Mouse (Mus musculus) gastrocnemius, postnatal 25 days (tissue): ENCODE measurements at regions not wholly inside any gene's neighbourhood (a gene's known extent, or its start where the extent isn't known, plus 50 kb on each side); places are given as distances from the start of the nearest gene placed in this dataset.
"Not testable (repeated sequence)": the region's sequence is repeated elsewhere in the genome, so short reads cannot be mapped to it uniquely, and the experiment has no call there.

Experiments
- DNase-seq: peaks from one replicate; pipeline ENCODE4 v3.0.0; 2022

GRCm38 (mm10) chr8:90046779-90047178, 301.4 kb downstream of the Tox3 start:
- no peak for DNase-seq

DNA sequence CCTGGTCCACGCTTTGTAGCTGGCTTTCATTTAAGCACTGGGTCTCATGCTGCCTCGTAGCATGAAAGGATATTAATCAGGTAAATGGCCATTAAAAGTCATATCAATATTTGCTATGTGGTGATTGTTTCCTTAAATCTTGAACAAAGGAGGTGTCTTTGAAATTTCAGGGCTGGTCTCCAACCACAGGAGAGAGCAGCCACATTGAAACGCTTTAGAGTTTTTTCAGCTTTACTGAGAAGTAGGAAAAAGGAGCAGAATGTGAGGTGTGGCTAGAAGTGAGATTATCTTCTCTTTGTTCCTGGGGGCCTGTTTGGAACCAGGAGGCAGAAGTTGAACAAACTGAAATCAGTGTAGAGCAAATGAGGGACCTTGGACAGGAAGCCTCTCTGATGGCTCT, 311.7 kb downstream of the Tox3 start:
- DNase-seq, result no peak

DNA sequence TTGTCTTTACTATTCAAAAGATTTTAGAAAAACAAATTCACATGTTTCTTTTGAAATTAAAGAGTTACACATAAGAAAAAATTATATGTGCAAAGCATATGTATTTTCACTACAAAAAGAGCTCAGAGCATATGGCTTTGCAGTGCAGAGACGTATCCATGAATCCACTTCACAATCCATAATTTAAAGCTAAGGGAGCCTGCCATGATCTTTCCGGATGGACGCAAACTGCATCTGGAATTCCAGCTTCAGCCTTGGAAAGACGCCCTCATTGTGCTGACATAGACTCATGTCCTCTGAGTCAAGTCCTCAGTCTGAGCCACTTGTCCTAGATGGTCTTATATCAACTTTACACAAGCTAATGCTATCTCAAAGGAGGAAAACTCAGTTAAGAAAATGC, 315.6 kb downstream of the Tox3 start:
- no peak for DNase-seq

GRCm38 (mm10) chr8:90031220-90031619, 316.9 kb downstream of the Tox3 start:
- no peak for DNase-seq

DNA sequence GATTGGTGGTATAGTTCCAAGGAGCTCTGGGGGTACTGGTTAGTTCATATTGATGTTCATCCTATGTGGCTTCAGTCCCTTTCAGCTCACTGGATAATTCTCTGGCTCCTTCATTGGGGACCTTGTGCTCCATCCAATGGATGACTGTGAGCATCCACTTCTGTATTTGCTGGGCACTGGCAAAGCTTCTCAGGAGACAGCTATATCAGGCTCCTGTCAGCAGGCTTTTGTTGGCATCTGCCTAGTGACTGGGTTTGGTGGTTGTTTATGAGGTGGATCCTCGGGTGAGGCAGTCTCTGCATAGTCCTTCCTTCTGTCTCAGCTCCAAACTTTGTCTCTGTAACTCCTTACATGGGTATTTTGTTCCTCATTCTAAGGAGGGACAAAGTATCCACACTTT, 330.2 kb downstream of the Tox3 start:
- not testable (repeated sequence) for DNase-seq

DNA sequence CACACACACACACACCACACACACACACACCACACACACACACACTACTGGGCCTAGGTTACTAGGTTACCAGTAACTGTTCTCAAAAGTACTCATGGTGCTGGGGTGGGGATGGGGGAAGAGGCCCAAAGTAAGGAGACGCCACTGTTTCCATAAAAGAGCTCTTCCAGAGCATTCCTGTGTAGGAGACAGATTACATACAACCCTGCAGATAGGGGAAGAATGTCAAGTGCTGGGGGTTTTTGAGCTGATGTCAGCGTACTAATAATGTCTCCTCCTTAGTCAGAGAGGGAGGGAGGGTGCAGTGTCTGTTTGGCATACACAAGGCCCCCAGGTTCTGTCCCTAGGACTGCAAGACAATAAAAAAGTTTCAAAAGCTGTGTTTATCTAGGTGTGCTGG, 334.4 kb downstream of the Tox3 start:
- no peak for DNase-seq

DNA sequence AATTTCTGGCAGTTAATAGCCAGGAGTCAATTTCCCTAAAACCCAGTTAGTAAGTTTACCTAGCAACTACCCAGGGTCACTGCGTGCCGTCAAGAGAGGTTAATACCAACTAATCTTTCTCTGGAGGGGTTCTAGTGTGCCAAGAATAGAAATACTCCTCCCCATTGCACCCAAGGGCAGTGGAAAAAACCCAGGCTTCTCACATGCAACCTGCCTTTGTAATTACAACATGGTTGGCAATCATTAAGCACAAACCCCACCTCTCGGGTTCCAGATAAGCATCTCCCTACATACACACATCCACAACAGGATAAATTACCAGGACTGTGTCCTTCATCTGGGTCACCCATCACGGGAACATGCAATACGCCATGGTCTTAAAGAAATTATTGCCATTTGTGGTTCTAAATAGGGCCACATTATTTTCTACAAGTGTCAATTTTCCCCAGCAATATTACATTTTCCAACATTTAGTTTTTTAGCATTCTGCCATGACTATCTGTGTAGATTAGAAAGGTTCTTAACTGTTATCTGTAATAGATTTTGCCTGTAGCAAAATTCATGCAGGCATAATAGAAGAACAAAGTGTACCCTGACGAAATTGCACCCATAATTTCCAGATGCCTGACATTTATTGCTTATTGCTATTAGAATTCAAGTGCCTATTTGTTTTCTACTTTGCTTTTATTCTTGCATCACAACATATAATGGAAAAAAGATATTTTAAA, 336.3 kb downstream of the Tox3 start:
- no peak for DNase-seq

GRCm38 (mm10) chr8:90009431-90009830, 338.7 kb downstream of the Tox3 start:
- DNase-seq, result no peak

DNA sequence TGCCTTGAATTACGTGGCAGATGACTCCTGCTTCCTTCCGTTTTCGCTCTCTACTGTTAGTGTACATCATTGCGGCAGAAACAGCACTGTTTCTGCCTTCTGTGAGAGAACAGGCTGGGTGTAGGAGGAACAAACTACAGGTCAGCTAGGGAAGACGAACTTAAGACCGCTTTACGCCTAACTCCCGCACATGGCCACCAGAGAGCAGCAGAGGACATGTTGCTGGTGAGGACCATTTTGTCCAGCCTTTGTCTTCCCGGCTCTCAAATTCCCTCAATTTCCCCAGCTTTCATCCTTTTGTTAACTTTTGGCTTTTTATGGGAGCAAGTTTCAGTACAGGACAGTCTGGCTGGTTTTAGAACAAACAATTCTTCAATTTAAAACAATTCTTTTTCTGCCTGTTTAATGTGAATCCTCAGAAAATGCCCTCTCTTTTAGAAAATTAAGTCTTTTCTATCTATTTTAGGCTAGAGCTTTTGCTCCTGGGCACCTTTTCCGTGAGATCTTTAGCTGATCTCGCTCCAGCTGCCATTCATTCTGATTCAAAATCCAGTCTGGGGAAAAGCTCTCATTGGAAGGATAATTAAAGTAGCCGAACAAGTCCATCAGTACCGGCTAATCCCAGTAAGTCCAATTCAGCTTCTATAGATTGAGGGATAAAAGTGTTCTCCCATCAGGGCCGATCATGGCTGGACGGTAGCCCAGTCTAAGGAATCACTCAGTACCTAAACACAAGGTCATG, 347.1 kb downstream of the Tox3 start:
- peak; percentile 23 for DNase-seq

GRCm38 (mm10) chr8:89993743-89994142, 354.4 kb downstream of the Tox3 start:
- no peak for DNase-seq

- no peak for DNase-seq
Measured at GRCm38 (mm10) chr8:89983859-89984258, 364.3 kb downstream of the Tox3 start.

DNA sequence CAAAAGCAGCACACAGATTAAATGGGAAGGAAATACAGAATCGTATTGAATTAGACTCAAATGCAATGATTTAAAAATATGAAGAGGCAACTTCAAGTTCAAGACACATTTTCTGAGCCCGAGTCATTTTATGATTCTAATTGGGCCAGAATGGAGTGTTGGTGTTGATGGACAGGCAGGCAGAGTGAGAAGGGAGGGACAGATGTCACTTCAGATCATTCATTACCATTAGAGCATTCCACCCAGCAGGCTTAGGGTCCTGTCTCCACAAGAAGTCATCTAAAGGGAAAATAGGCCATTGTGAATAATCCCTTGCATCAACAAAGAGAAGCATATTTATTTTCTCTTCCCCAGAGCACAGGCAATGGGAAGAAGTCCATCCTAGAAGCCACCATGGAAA, 365.6 kb downstream of the Tox3 start:
- DNase-seq, result no peak

- no peak for DNase-seq
Measured at GRCm38 (mm10) chr8:89981320-89981719, 366.8 kb downstream of the Tox3 start.

GRCm38 (mm10) chr8:89980441-89980840, 367.7 kb downstream of the Tox3 start:
- no peak for DNase-seq

DNA sequence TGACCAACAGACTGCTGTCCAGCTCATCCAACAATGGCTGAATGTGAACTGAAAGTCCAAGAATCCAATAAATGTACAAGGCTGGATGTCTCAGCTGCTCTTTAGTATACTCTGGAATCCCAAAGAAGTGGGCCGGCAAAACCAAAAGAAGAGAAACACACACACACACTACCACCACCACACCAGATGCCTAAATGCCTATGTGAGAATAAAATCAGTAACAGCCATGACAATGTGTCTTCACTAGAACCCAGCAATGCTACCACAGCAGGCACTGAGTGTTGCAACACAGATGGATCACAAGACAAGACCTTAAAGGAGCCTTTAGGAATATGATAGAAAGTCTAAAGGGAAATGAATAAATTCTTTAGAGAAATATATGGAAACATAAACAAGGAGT, 385.3 kb downstream of the Tox3 start:
- DNase-seq, result no peak

GRCm38 (mm10) chr8:89957486-89957885, 390.7 kb downstream of the Tox3 start:
- DNase-seq, result no peak

DNA sequence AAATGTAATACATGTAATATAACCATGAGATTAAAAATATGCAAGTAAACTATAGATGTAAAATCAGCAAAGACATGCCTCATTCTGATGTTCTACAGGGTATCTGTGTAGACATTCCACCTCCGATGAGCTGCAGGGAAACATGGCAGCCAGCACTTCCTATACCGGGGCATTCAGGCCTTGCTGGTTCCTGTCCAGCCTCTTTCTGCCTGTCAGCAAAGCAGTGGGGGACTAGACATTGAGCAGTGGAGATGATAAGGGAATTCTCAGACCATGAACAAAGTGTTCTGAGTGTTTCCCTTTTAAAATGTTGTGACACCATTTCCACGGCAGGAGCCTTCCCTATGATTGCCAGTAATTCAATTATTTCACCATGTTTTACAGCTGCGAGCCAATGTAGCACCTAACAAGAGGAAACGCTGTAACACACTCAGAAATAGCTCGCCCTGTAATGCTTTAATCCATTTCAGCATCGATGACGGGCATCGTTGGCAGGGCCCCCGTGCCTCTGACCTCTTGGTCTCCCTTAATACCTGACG, 391.6 kb downstream of the Tox3 start:
- no peak for DNase-seq

GRCm38 (mm10) chr8:89938836-89939235, 409.3 kb downstream of the Tox3 start:
- DNase-seq, result no peak

GRCm38 (mm10) chr8:89934521-89934920, 413.6 kb downstream of the Tox3 start:
- DNase-seq, result no peak

DNA sequence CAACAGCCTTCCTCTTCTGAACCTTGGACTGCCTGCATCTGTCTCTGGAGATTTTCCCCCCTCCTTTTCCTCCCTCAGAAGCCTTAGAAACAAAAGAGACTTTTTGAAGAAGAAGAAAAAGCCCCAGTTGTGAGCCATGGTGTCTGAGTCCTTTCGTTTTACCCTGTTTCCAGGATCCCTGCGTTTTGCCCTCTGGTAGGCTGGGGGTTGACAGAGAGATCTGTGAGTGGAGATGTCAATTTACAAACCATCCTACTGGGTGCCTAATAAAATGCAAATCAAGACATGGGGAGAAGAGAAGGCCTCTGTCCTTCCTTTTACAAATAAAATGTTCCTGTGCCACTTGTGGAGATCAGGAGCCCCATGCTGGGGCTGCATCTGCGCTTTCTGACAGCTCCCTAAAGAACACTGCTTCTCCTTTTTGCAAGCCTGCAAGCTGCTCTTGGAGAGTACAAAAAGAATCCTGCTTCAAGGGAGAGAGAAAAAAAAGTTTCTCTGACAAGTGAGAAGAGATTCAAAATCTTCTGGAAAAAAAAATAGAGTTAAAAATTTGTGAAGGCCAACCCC, 421.4 kb downstream of the Tox3 start:
- DNase-seq, result no peak

DNA sequence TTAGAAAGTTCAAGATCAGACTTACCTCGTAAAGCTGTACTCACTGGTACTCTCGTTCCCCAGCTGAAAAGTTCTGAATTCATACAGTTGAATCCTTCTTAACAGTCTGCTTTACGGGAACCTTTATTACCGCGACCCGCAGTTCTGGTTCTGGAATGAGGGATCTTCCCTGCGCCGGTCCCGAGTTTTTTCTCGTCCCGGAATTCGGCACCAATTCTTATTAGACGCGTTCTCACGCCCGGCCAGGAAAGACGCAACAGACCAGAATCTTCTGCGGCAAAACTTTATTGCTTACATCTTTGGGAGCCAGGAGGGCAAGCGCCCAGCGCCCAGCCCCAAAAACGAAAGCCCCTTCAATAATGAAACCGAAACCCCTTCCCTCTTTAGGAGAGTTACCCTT, 423.4 kb downstream of the Tox3 start:
- DNase-seq, result not testable (repeated sequence)

DNA sequence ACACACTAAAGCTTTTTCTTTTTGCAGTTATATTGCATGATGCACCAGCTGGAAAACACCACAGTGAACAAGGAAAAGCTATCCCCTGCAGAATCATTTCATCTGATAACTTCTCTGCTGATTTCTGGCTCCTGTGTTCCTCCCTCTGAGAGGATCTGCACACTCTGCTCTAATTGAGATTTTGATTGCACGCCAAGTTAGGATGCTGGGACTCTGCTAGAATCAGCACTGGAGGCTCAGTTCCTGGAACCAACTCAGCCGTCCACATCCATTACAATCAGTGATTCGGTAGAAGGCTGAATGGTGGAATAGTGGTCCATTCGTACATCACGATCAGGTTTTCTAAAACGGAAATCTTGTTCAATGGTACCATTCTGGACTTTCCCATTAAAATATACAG, 434.1 kb downstream of the Tox3 start:
- no peak for DNase-seq

- DNase-seq, result no peak
Measured at GRCm38 (mm10) chr8:89906200-89906599, 441.9 kb downstream of the Tox3 start.
